Mouse (Mus musculus): ENCODE results near the gene Ddc. TPM values are rescaled to one million over a fixed set of nuclear protein-coding genes. Genes with fewer than 3 reads are reported as not detected.
A peak's percentile ranks its signal among the peaks of the same experiment; 100 is the strongest.

Gene Ddc
- total and polyA plus RNA-seq, 3 experiments, result 0.91 to 2.3 (median 1.3) TPM

GRCm38 (mm10) chr11:11828251-11828650 lies 69.7 kb downstream of the Ddc start:
- no peak overlapping the region for H3K27ac ChIP-seq
- no peak overlapping the region for H3K4me3 ChIP-seq
- no peaks in the 10 kb centered on the region for H3K27me3 ChIP-seq (ENCODE audit: control insufficient read depth, insufficient read depth, low read length)
- H3K79me2 ChIP-seq (replicated peaks; ENCODE audit: control insufficient read depth, insufficient read depth, low read length), result no peaks in the 10 kb centered on the region
- WGBS, result 83% methylated on average over 5 of the region's 5 CpGs
- intact Hi-C loops (cut with DNase I), result loop anchor here (10.0 kb wide), 1 partner anchor 377 kb away; no protein-coding TSS in a partner anchor
- H3K36me3 ChIP-seq (ENCODE audit: control insufficient read depth, insufficient read depth, low read length), result peaks cover 5% of the 10 kb centered on the region; the same call in 1 of the 2 replicates
- no peak for DNase-seq
- TF ChIP-seq EP300 (IDR thresholded peaks at IDR 0.05; ENCODE audit: insufficient read depth, low read depth, low read length), result no peak
- TF ChIP-seq POLR2A (IDR thresholded peaks at IDR 0.05; ENCODE audit: insufficient read depth, low read depth, low read length), result no peak
- TF ChIP-seq CTCF (IDR thresholded peaks at IDR 0.05), result no peak
- peaks cover 7% of the 10 kb centered on the region for H3K4me1 ChIP-seq (ENCODE audit: control insufficient read depth, insufficient read depth, low read length)
- H3K9ac ChIP-seq (ENCODE audit: low read depth, low read length), result no peak overlapping the region

- no peak for DNase-seq
- H3K9ac ChIP-seq (ENCODE audit: low read depth, low read length), result no peak overlapping the region
- intact Hi-C loops (cut with DNase I), result loop anchor here (10.0 kb wide), 1 partner anchor 378 kb away; no protein-coding TSS in a partner anchor
- H3K27me3 ChIP-seq (ENCODE audit: control insufficient read depth, insufficient read depth, low read length), result no peaks in the 10 kb centered on the region
- H3K79me2 ChIP-seq (replicated peaks; ENCODE audit: control insufficient read depth, insufficient read depth, low read length), result no peaks in the 10 kb centered on the region
- peaks cover 8% of the 10 kb centered on the region for H3K4me1 ChIP-seq (ENCODE audit: control insufficient read depth, insufficient read depth, low read length)
- no peak for TF ChIP-seq EP300 (IDR thresholded peaks at IDR 0.05; ENCODE audit: insufficient read depth, low read depth, low read length)
- no peak for TF ChIP-seq POLR2A (IDR thresholded peaks at IDR 0.05; ENCODE audit: insufficient read depth, low read depth, low read length)
- TF ChIP-seq CTCF (IDR thresholded peaks at IDR 0.05), result no peak
- H3K4me3 ChIP-seq, result no peak overlapping the region
- no peaks in the 10 kb centered on the region for H3K36me3 ChIP-seq (ENCODE audit: control insufficient read depth, insufficient read depth, low read length)
- no peak overlapping the region for H3K27ac ChIP-seq
These were observed 71.5 kb downstream of the Ddc start for GRCm38 (mm10) chr11:11826475-11826874.

DNA sequence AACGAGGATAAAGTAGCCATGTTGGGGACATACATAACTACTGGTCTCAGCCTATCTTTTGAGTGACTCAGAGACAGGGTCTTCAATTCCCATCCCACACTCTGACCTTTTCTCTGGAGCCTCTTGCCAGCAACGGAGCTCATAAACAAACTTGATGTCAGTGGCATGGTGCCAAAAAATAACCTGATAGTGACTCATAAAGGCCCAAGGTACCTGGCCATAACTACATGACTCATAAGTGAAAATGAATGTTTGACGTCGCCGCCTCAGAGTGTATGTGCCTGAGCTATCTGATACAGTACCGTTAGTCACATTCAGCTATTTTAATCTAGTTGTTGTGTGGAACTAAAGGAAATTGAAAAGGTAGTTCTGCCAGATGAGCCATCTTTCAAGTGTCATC lies 72.3 kb downstream of the Ddc start:
- Histone ChIP-seq H3K36me3 (ENCODE audit: control insufficient read depth, insufficient read depth, low read length) (no peaks in the 10 kb centered on the region), H3K9ac (ENCODE audit: low read depth, low read length) (no peak overlapping the region), H3K79me2 (replicated peaks; ENCODE audit: control insufficient read depth, insufficient read depth, low read length) (no peaks in the 10 kb centered on the region), H3K27me3 (ENCODE audit: control insufficient read depth, insufficient read depth, low read length) (no peaks in the 10 kb centered on the region), H3K4me1 (ENCODE audit: control insufficient read depth, insufficient read depth, low read length) (peaks cover 10% of the 10 kb centered on the region), H3K27ac (no peak overlapping the region), H3K4me3 (no peak overlapping the region)
- intact Hi-C loops (cut with DNase I), result loop anchor here (10.0 kb wide), 1 partner anchor 379 kb away; no protein-coding TSS in a partner anchor
- no peak for TF ChIP-seq CTCF (IDR thresholded peaks at IDR 0.05)
- TF ChIP-seq POLR2A (IDR thresholded peaks at IDR 0.05; ENCODE audit: insufficient read depth, low read depth, low read length), result no peak
- TF ChIP-seq EP300 (IDR thresholded peaks at IDR 0.05; ENCODE audit: insufficient read depth, low read depth, low read length), result no peak
- DNase-seq, result no peak
- WGBS, result 61% methylated on average over 6 of the region's 6 CpGs

GRCm38 (mm10) chr11:11824970-11825635 lies 72.8 kb downstream of the Ddc start:
- Histone ChIP-seq H3K27ac (0 out of 2 replicates have a peak overlapping the region, but pooled peaks have one; percentile 36), H3K79me2 (replicated peaks; ENCODE audit: control insufficient read depth, insufficient read depth, low read length) (no peaks in the 10 kb centered on the region), H3K4me1 (ENCODE audit: control insufficient read depth, insufficient read depth, low read length) (peaks cover 10% of the 10 kb centered on the region), H3K4me3 (no peak overlapping the region), H3K9ac (ENCODE audit: low read depth, low read length) (no peak overlapping the region), H3K36me3 (ENCODE audit: control insufficient read depth, insufficient read depth, low read length) (no peaks in the 10 kb centered on the region), H3K27me3 (ENCODE audit: control insufficient read depth, insufficient read depth, low read length) (no peaks in the 10 kb centered on the region)
- intact Hi-C loops (cut with DNase I), result loop anchor here (5.0 to 10.0 kb wide), 3 partner anchors 212 to 732 kb away; partner anchors contain the start of gene Grb10
- 61% methylated on average over 3 of the region's 3 CpGs for WGBS
- no peak for TF ChIP-seq EP300 (IDR thresholded peaks at IDR 0.05; ENCODE audit: insufficient read depth, low read depth, low read length)
- TF ChIP-seq CTCF (IDR thresholded peaks at IDR 0.05), result no peak
- no peak for TF ChIP-seq POLR2A (IDR thresholded peaks at IDR 0.05; ENCODE audit: insufficient read depth, low read depth, low read length)
- DNase-seq, result no peak

DNA sequence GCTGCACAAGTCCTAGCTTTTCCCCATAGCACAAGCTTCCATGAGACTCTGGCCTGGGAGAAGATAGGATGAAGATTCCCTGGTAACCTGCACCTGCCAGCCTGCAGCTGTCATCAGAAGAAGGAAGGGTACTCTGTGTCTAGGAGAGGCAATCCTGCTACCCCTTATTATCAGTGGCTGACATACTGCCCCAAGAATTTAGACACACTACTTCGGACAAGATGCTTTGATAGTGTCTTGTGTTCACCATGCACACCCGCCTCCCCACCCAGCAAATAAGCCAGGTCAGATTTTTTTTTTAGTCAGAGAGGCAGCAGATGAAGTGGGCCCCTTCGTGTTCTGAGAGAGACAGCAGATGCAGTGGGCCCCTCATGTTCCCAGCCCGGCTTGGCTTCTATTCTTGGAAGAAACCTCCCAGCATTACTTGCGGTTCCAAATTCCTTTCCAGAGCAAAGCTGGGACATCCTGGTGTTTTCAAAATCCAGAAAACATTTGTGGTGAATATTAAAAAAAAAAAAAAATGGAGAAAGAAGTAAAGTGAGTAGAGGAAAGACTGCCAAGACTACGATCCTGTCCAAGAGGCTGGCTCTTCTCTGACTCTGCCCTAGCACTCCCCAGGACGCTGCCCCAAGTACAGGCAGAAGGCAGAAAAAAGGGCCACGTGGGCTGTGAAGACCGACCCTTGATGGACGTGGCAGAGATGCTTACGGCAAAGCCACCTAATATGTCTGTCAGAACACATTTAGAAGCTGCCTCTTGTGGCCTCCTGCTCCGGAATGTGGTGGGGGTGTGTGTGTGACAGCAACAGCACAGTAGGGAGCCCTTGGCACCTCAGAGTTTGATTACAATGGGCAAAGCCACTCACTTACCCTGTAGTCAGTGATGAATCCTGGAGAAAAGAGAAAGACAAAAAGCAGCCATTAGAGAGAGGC lies 73.7 kb downstream of the Ddc start:
- intact Hi-C loops (cut with DNase I), result loop anchor here (5.0 to 10.0 kb wide), 3 partner anchors 213 to 733 kb away; partner anchors contain the start of gene Grb10
- Histone ChIP-seq H3K27me3 (ENCODE audit: control insufficient read depth, insufficient read depth, low read length) (no peaks in the 10 kb centered on the region), H3K79me2 (replicated peaks; ENCODE audit: control insufficient read depth, insufficient read depth, low read length) (no peaks in the 10 kb centered on the region), H3K36me3 (ENCODE audit: control insufficient read depth, insufficient read depth, low read length) (no peaks in the 10 kb centered on the region), H3K4me3 (no peak overlapping the region), H3K27ac (peak overlapping the region; percentile 36), H3K4me1 (ENCODE audit: control insufficient read depth, insufficient read depth, low read length) (peaks cover 8% of the 10 kb centered on the region), H3K9ac (ENCODE audit: low read depth, low read length) (no peak overlapping the region)
- peak in 1 of 2 experiments; percentile 39 for DNase-seq
- TF ChIP-seq EP300 (IDR thresholded peaks at IDR 0.05; ENCODE audit: insufficient read depth, low read depth, low read length) (no peak), POLR2A (IDR thresholded peaks at IDR 0.05; ENCODE audit: insufficient read depth, low read depth, low read length) (no peak), CTCF (IDR thresholded peaks at IDR 0.05) (no peak)
- 57% methylated on average over 12 of the region's 12 CpGs for WGBS
